Mouse (Mus musculus) retina, postnatal 1 day (tissue): ENCODE data around the gene Bcr.

ENCODE experiments used
- DNase-seq: peaks from one replicate; pipeline ENCODE4 v3.0.0-alpha.2; 2012

Bcr gene

GRCm38 (mm10) chr10:75135518-75136162 is 75.2 kb downstream of the Bcr start:
- DNase-seq: no peak

- no peak for DNase-seq
Measured at GRCm38 (mm10) chr10:75137148-75137547, 76.8 kb downstream of the Bcr start.

GRCm38 (mm10) chr10:75145221-75145620 is 84.8 kb downstream of the Bcr start:
- no peak for DNase-seq

- no peak for DNase-seq
Measured at GRCm38 (mm10) chr10:75146001-75146400, 85.6 kb downstream of the Bcr start.

- DNase-seq: no peak
Measured at GRCm38 (mm10) chr10:75146619-75147018, 86.2 kb downstream of the Bcr start.

- DNase-seq: peak; percentile 76
Measured at GRCm38 (mm10) chr10:75148295-75148694, 87.9 kb downstream of the Bcr start.

- DNase-seq: no peak
Measured at GRCm38 (mm10) chr10:75150361-75150760, 90.0 kb downstream of the Bcr start.

- peak; percentile 90 for DNase-seq
Measured at GRCm38 (mm10) chr10:75151311-75151710, 90.9 kb downstream of the Bcr start.

- no peak for DNase-seq
Measured at GRCm38 (mm10) chr10:75156835-75157234, 96.4 kb downstream of the Bcr start.

- DNase-seq: no peak
Measured at GRCm38 (mm10) chr10:75157713-75158112, 97.3 kb downstream of the Bcr start.

- no peak for DNase-seq
Measured at GRCm38 (mm10) chr10:75158356-75158755, 98.0 kb downstream of the Bcr start.

- no peak for DNase-seq
Measured at GRCm38 (mm10) chr10:75160171-75160900, 99.9 kb downstream of the Bcr start.

GRCm38 (mm10) chr10:75165825-75166481 is 105.6 kb downstream of the Bcr start:
- no peak for DNase-seq

- no peak for DNase-seq
Measured at GRCm38 (mm10) chr10:75166601-75167000, 106.2 kb downstream of the Bcr start.

GRCm38 (mm10) chr10:75170207-75170850 is 109.9 kb downstream of the Bcr start:
- no peak for DNase-seq

- no peak for DNase-seq
Measured at GRCm38 (mm10) chr10:75173056-75173455, 112.7 kb downstream of the Bcr start.

- no peak for DNase-seq
Measured at GRCm38 (mm10) chr10:75173712-75174111, 113.3 kb downstream of the Bcr start.

GRCm38 (mm10) chr10:75176494-75176893 is 116.1 kb downstream of the Bcr start:
- DNase-seq: no peak

- DNase-seq: no peak
Measured at GRCm38 (mm10) chr10:75178911-75179310, 118.5 kb downstream of the Bcr start.

GRCm38 (mm10) chr10:75182151-75182774 is 121.9 kb downstream of the Bcr start:
- DNase-seq: peak; percentile 71

- no peak for DNase-seq
Measured at GRCm38 (mm10) chr10:75184826-75185225, 124.4 kb downstream of the Bcr start.

GRCm38 (mm10) chr10:75186551-75186950 is 126.2 kb downstream of the Bcr start:
- DNase-seq: no peak
